Mouse (Mus musculus) adrenal gland, adult 8-10 months (tissue): Measurements from ENCODE around the gene Vmn1r159. TPM values are rescaled to one million over a fixed set of nuclear protein-coding genes. Genes with fewer than 3 reads are reported as not detected.
"Not testable (repeated sequence)": the region's sequence is repeated elsewhere in the genome, so short reads cannot be mapped to it uniquely, and the experiment has no call there.

ENCODE experiments used
- DNase-seq: peaks from one replicate; pipeline ENCODE4 v3.0.0; 2022
- total RNA-seq, 4 experiments: library from RNA; stranded (reverse); gene quantifications; 2 replicates each; pipeline ENCODE4 v1.2.4; 2022

Gene Vmn1r159
- total RNA-seq = not detected

DNA sequence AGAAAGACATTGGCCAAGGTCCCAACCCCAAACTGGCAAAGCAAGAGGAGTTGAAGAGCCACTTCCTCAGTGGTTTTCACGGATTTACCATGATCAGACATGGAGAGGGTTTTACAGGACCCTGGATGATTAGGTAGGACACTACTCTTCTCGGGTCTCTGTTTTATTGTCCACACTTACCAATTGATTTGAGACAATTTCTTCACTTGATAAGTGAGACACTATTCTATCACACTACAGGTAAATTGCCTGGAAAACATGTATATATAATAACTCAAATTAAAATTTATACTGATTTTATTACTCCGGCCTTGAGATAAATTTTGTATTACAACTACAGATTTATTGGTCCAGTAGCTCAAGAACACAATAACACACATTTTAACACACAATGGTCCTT is at the start of gene Vmn1r159:
Gene Vmn1r159, minus strand, starts transcription at position 101 of the 400 bp plus-strand sequence.
- not testable (repeated sequence) for DNase-seq

- DNase-seq = not testable (repeated sequence)
Measured at GRCm38 (mm10) chr7:22870924-22871323, 27.5 kb upstream of the Vmn1r159 start, which contains the start of gene Vmn1r160. Vmn1r160 (plus strand) TSS chr7:22871224.

Other genes starting within 250 kb of the Vmn1r159 start
- not detected for gene Vmn1r155, start 185.6 kb downstream of the Vmn1r159 start, total RNA-seq
- gene Gm8693, start 151.3 kb downstream of the Vmn1r159 start, total RNA-seq = not detected
- gene Gm4567, start 123.9 kb downstream of the Vmn1r159 start, total RNA-seq = not detected
- gene Vmn1r157, start 81.9 kb downstream of the Vmn1r159 start, total RNA-seq = not detected
- gene Vmn1r158, start 52.8 kb downstream of the Vmn1r159 start, total RNA-seq = not detected
- gene Vmn1r160, start 27.6 kb upstream of the Vmn1r159 start, total RNA-seq = not detected
- gene Gm4214, start 141.1 kb upstream of the Vmn1r159 start, total RNA-seq = not detected
- gene Gm4216, start 176.3 kb upstream of the Vmn1r159 start, total RNA-seq = not detected
- gene Vmn1r163, start 211.9 kb upstream of the Vmn1r159 start, total RNA-seq = not detected
- gene Gm8720, start 223.9 kb upstream of the Vmn1r159 start, total RNA-seq = not detected